Mouse (Mus musculus) liver, adult 2 months (tissue): ENCODE results near the gene Evi5. TPM values are rescaled to one million over a fixed set of nuclear protein-coding genes. Genes with fewer than 3 reads are reported as not detected.

ENCODE experiments used
- DNase-seq: peaks from one replicate; pipeline ENCODE4 v3.0.0-alpha.2; 2011; ENCODE audit warnings: low read depth, low spot score; ENCODE audit errors: extremely low read depth
- H3K27ac ChIP-seq: fragments of 200-500 bp; replicated peaks from 2 replicates; pipeline ENCODE4 v1.5.1; 2012; ENCODE audit warnings: low read depth, mild to moderate bottlenecking, control low read depth, inconsistent platforms, low read length; ENCODE audit not compliant: insufficient read depth
- H3K27me3 ChIP-seq: fragments of 200-500 bp; 2 replicates; pipeline ENCODE4 v1.6.1; 2012; ENCODE audit warnings: mild to moderate bottlenecking, moderate library complexity, low read length, inconsistent platforms; ENCODE audit not compliant: control insufficient read depth, insufficient read depth
- H3K36me3 ChIP-seq: fragments of 200-500 bp; 2 replicates; pipeline ENCODE4 v1.6.1; 2012; ENCODE audit warnings: low read length, inconsistent platforms; ENCODE audit not compliant: control insufficient read depth, insufficient read depth
- H3K4me1 ChIP-seq: fragments of 200-500 bp; 2 replicates; pipeline ENCODE4 v1.6.1; 2011; ENCODE audit warnings: low read length; ENCODE audit not compliant: control insufficient read depth, insufficient read depth
- H3K4me3 ChIP-seq: fragments of 200-500 bp; 2 replicates; pipeline ENCODE4 v1.5.1; 2011; ENCODE audit warnings: low read depth, mild to moderate bottlenecking, control low read depth, low read length, moderate library complexity; ENCODE audit not compliant: insufficient read depth
- H3K79me2 ChIP-seq: fragments of 200-500 bp; 2 replicates; pipeline ENCODE4 v1.6.1; 2012; ENCODE audit warnings: inconsistent platforms, mild to moderate bottlenecking, low read length, moderate library complexity; ENCODE audit not compliant: control insufficient read depth, insufficient read depth
- H3K9ac ChIP-seq: fragments of 200-500 bp; 2 replicates; pipeline ENCODE4 v1.6.1; 2012; ENCODE audit warnings: low read depth, mild to moderate bottlenecking, control low read depth, inconsistent platforms, low read length
- CTCF ChIP-seq: fragments of 200-500 bp; IDR thresholded peaks from 2 replicates; pipeline ENCODE4 v1.5.1; 2011; ENCODE audit warnings: low read depth, low read length, control low read depth
- POLR2A ChIP-seq: fragments of 200-500 bp; IDR thresholded peaks from 2 replicates; pipeline ENCODE4 v1.6.1; 2011; ENCODE audit warnings: low read length, control low read depth; ENCODE audit not compliant: insufficient read depth; ENCODE audit errors: extremely low read depth
- WGBS: fragments of 180-500 bp; shearing (Covaris S2); methylation state at CpG from one replicate; pipeline ENCODE4 v1.1.7; 2018; 5-methylcytosine and 5-hydroxymethylcytosine counted together
- polyA plus RNA-seq: library from polyadenylated mRNA; depleted of rRNA; stranded (reverse); fragments of >200 nt; gene quantifications from 2 replicates; pipeline ENCODE4 v1.2.3, GENCODE M21; 2012; rRNA removed
- total RNA-seq: library from RNA; depleted of rRNA; stranded (reverse); fragments of >200 nt; gene quantifications from 2 replicates; pipeline ENCODE4 v1.2.3, GENCODE M21; 2014; rRNA removed

Gene Evi5
- total and polyA plus RNA-seq, 2 experiments = 29.0 to 118 TPM

GRCm38 (mm10) chr5:107695019-107695418 lies 179.9 kb downstream of the Evi5 start:
- WGBS = 76% methylated on average over 3 of the region's 3 CpGs
- Histone ChIP-seq H3K4me1 (no peaks in the 10 kb centered on the region), H3K79me2 (no peaks in the 10 kb centered on the region), H3K27me3 (peaks cover 10% of the 10 kb centered on the region; the same call in 1 of the 2 replicates), H3K9ac (no peak overlapping the region), H3K4me3 (no peak overlapping the region), H3K27ac (no peak overlapping the region), H3K36me3 (no peaks in the 10 kb centered on the region)
- TF ChIP-seq CTCF (no peak), POLR2A (no peak)
- DNase-seq = no peak

Other genes with a start within 250 kb of the Evi5 start
- gene Gfi1, start 149.1 kb downstream of the Evi5 start, total RNA-seq = 0.07 and 0.09 TPM in 2 replicates
- gene Gfi1, start 149.1 kb downstream of the Evi5 start, polyA plus RNA-seq = 0.12 TPM in 1 of 2 replicates, not detected in the other
- not detected in 2 replicates for gene Ube2d2b, start 45.0 kb downstream of the Evi5 start, total RNA-seq
- not detected in 2 replicates for gene Ube2d2b, start 45.0 kb downstream of the Evi5 start, polyA plus RNA-seq
- gene Rpl5, start 25.4 kb upstream of the Evi5 start, total RNA-seq = 103 and 148 TPM in 2 replicates
- 5.9 and 12.7 TPM in 2 replicates for gene Rpl5, start 25.4 kb upstream of the Evi5 start, polyA plus RNA-seq
- 3.9 and 5.3 TPM in 2 replicates for gene Fam69a, start 112.0 kb upstream of the Evi5 start, total RNA-seq
- 0.97 and 1.4 TPM in 2 replicates for gene Fam69a, start 112.0 kb upstream of the Evi5 start, polyA plus RNA-seq
- 8.2 and 9.8 TPM in 2 replicates for gene Mtf2, start 190.6 kb upstream of the Evi5 start, total RNA-seq
- 3.1 and 4.3 TPM in 2 replicates for gene Mtf2, start 190.6 kb upstream of the Evi5 start, polyA plus RNA-seq